22 mouse cellular contexts compared by ENCODE assay signal in the genomic region with DNA sequence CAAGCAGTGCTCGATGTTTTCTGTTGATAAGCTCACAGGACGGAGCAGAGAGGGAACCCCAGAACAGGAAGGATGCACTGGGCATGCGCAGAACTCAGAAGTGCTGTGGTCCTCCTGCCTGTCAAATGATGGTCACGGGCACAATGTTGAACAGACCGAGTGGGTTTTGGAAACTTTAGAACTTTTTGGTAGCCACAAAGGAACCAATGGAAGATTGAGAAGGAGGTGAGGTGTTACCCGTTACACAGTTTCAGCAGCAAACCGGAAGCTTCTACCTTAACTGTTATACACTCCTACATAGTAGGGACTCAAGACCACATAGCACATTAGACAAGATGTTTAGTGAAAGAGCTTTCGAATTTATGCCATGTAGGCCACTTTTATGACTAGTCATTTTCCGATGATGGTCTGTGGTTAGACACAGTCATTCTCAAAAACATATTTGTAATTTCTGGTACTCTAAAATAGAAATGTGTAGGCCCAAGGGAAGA. TPM values are rescaled to one million over a fixed set of nuclear protein-coding genes. Genes with fewer than 3 reads are reported as not detected.
DNase-seq lines count a peak whose midpoint lies in the region; ATAC-seq and TF ChIP-seq lines count a peak whose summit lies in the region.
"Had no signal": no experiment of that assay in that cellular context is flagged by ENCODE, and none has a peak within 500 bp of the region (broad histone marks: within the 10 kb centered on the region; RNA-seq: fewer than 3 reads in every experiment).

No protein-coding gene starts in this region.

- peaks cover 6% of the 10 kb centered on the region for H3K9me3 ChIP-seq in CH12.LX (replicated peaks; ENCODE audit: low read length)
- H3K9me3 ChIP-seq in forebrain, embryonic 15.5 days: no peaks in the 10 kb centered on the region
- no peaks in the 10 kb centered on the region for H3K9me3 ChIP-seq in hindbrain, embryonic 13.5 days
- H3K9me3 ChIP-seq: hindbrain, embryonic 12.5 days; liver, embryonic 12.5 days; neural tube, embryonic 12.5 days had no signal

- in situ Hi-C loops in CH12.LX (cut with MboI; ENCODE audit: low pct_ligation_motif_present, low pct_unique_long_range_greater_than_20kb, low sequenced_read_pairs): no loop called here

- H3K4me2 ChIP-seq in CH12.LX (ENCODE audit: insufficient read depth, low read depth, poor library complexity, severe bottlenecking): peak overlapping the region; percentile 34; the same call in 1 of the 2 replicates
- H3K4me2 ChIP-seq in forebrain, embryonic 15.5 days (replicated peaks): no peak overlapping the region
- no peak overlapping the region for H3K4me2 ChIP-seq in hindbrain, embryonic 13.5 days
- H3K4me2 ChIP-seq: hindbrain, embryonic 12.5 days; liver, embryonic 12.5 days; lung, embryonic 14.5 days; neural tube, embryonic 12.5 days had no signal

- H3K27me3 ChIP-seq in spleen, adult 2 months (ENCODE audit: control insufficient read depth, insufficient read depth, low read length): no peaks in the 10 kb centered on the region
- no peaks in the 10 kb centered on the region for H3K27me3 ChIP-seq in CH12.LX (replicated peaks)
- H3K27me3 ChIP-seq in forebrain, embryonic 15.5 days: no peaks in the 10 kb centered on the region
- no peaks in the 10 kb centered on the region for H3K27me3 ChIP-seq in hindbrain, embryonic 13.5 days
- H3K27me3 ChIP-seq: hindbrain, embryonic 12.5 days; liver, embryonic 12.5 days; neural tube, embryonic 12.5 days had no signal

- TF ChIP-seq POLR2A in spleen, adult 2 months (IDR thresholded peaks at IDR 0.05; ENCODE audit: low read depth, low read length): no peak
- TF ChIP-seq POLR2A in CH12.LX (IDR thresholded peaks at IDR 0.05; ENCODE audit: low read depth, low read length): no peak

- no peak overlapping the region for H3K9ac ChIP-seq in CH12.LX (ENCODE audit: insufficient read depth, low read depth)
- no peak overlapping the region for H3K9ac ChIP-seq in forebrain, embryonic 15.5 days (replicated peaks)
- H3K9ac ChIP-seq in hindbrain, embryonic 13.5 days: no peak overlapping the region
- H3K9ac ChIP-seq: hindbrain, embryonic 12.5 days; liver, embryonic 12.5 days; lung, embryonic 14.5 days; neural tube, embryonic 12.5 days had no signal

- no peak overlapping the region for H3K4me3 ChIP-seq in spleen, adult 2 months (ENCODE audit: extremely low read depth, insufficient read depth, insufficient read length)
- H3K4me3 ChIP-seq in CH12.LX (replicated peaks in 1 of 3; ENCODE audit: low read depth in 2 of 3, low read length in 2 of 3, poor library complexity in 1 of 3): no peak overlapping the region
- H3K4me3 ChIP-seq in forebrain, embryonic 15.5 days: no peak overlapping the region
- no peak overlapping the region for H3K4me3 ChIP-seq in hindbrain, embryonic 13.5 days
- H3K4me3 ChIP-seq: heart, adult 2 months; hindbrain, embryonic 12.5 days; left cerebral cortex, adult 2 months; liver, embryonic 12.5 days; neural tube, embryonic 12.5 days had no signal

- 27% methylated on average over 9 of the region's 9 CpGs for WGBS in spleen, adult 2 months
- WGBS in forebrain, embryonic 15.5 days: 95% methylated on average over 9 of the region's 9 CpGs
- WGBS in hindbrain, embryonic 13.5 days: 93% methylated on average over 9 of the region's 9 CpGs

- peak; percentile 93 for TF ChIP-seq EP300 in CH12.LX (IDR thresholded peaks at IDR 0.05; ENCODE audit: low read length)

- no peak overlapping the region for H3K27ac ChIP-seq in spleen, adult 2 months (ENCODE audit: insufficient read depth, low read length)
- H3K27ac ChIP-seq in CH12.LX (ENCODE audit: insufficient read depth, low read depth): 0 out of 2 replicates have a peak overlapping the region, but pooled peaks have one; percentile 2
- H3K27ac ChIP-seq in forebrain, embryonic 15.5 days (replicated peaks): no peak overlapping the region
- H3K27ac ChIP-seq in hindbrain, embryonic 13.5 days: no peak overlapping the region
- H3K27ac ChIP-seq: heart, adult 2 months; hindbrain, embryonic 12.5 days; kidney, postnatal 0 days; left cerebral cortex, adult 2 months; liver, embryonic 12.5 days; neural tube, embryonic 12.5 days had no signal

- TF ChIP-seq RAD21 in CH12.LX (IDR thresholded peaks at IDR 0.05; ENCODE audit: low read depth, low read length): no peak

- no peaks in the 10 kb centered on the region for H3K79me2 ChIP-seq in CH12.LX (replicated peaks; ENCODE audit: control insufficient read depth, extremely low read depth, insufficient read depth, poor library complexity, severe bottlenecking)

- dilution Hi-C loops in CH12.LX (cut with MboI; ENCODE audit: extremely low pct_ligation_motif_present, extremely low pct_unique_long_range_greater_than_20kb, low sequenced_read_pairs): no loop called here

- peak; percentile 93 for ATAC-seq in inflammation-experienced regulatory T-cells, adult 6 months
- ATAC-seq in forebrain, embryonic 15.5 days (replicated peaks): no peak
- ATAC-seq in hindbrain, embryonic 13.5 days (ENCODE audit: low FRiP score): no peak
- ATAC-seq: intestine, embryonic 16.5 days; liver, embryonic 12.5 days; midbrain, embryonic 16.5 days had no signal

- no peaks in the 10 kb centered on the region for H3K36me3 ChIP-seq in spleen, adult 2 months (ENCODE audit: control insufficient read depth, insufficient read depth, low read length)
- no peaks in the 10 kb centered on the region for H3K36me3 ChIP-seq in CH12.LX (replicated peaks in 1 of 2; ENCODE audit: control insufficient read depth in 1 of 2, insufficient read depth in 1 of 2, low read length in 1 of 2)
- no peaks in the 10 kb centered on the region for H3K36me3 ChIP-seq in forebrain, embryonic 15.5 days
- no peaks in the 10 kb centered on the region for H3K36me3 ChIP-seq in hindbrain, embryonic 13.5 days
- H3K36me3 ChIP-seq: hindbrain, embryonic 12.5 days; liver, embryonic 12.5 days; neural tube, embryonic 12.5 days had no signal

- no peak for TF ChIP-seq CTCF in spleen, adult 2 months (IDR thresholded peaks at IDR 0.05; ENCODE audit: extremely low read depth, insufficient read depth, insufficient read length, insufficient replicate concordance)
- no peak for TF ChIP-seq CTCF in CH12.LX (conservative IDR thresholded peaks at IDR 0.05 in 1 of 2, IDR thresholded peaks at IDR 0.05 in 1 of 2; ENCODE audit: low read depth in 2 of 2, low read length in 2 of 2)

- no peaks in the 10 kb centered on the region for H3K4me1 ChIP-seq in spleen, adult 2 months (ENCODE audit: control insufficient read depth, insufficient read depth, insufficient read length)
- peaks cover 4 to 8% of the 10 kb centered on the region in 2 experiments; a peak in 1 of 4 replicates for H3K4me1 ChIP-seq in CH12.LX (ENCODE audit: control insufficient read depth in 1 of 2, insufficient read depth in 2 of 2)
- H3K4me1 ChIP-seq in forebrain, embryonic 15.5 days: no peaks in the 10 kb centered on the region
- no peaks in the 10 kb centered on the region for H3K4me1 ChIP-seq in hindbrain, embryonic 13.5 days (replicated peaks)
- H3K4me1 ChIP-seq: hindbrain, embryonic 12.5 days; liver, embryonic 12.5 days; neural tube, embryonic 12.5 days had no signal

- peak; percentile 18 to 27 for DNase-seq in spleen, adult 2 months (ENCODE audit: low read depth in 1 of 2, low spot score in 2 of 2)
- no peak for DNase-seq in spleen, adult 12 weeks (ENCODE audit: low spot score)
- DNase-seq in CH12.LX (ENCODE audit: extremely low read depth): peak; percentile 76
- peak; percentile 15 for DNase-seq in testis, postnatal 14 days (ENCODE audit: low spot score)
- no peak for DNase-seq in retina, embryonic 14.5 days (ENCODE audit: low spot score)
- DNase-seq: adrenal gland, adult 2 months; cerebellum, postnatal 14 days; heart, adult 2 months; lung, embryonic 14.5 days; right cerebral cortex, postnatal 14 days had no signal

TF ChIP-seq in CH12.LX, 34 proteins besides CTCF, POLR2A, EP300 and RAD21 (continues in another document):
- TF ChIP-seq ZC3H11A (IDR thresholded peaks at IDR 0.05; ENCODE audit: low read depth, low read length) (no peak), MAX (IDR thresholded peaks at IDR 0.05; ENCODE audit: low read length) (peak; percentile 37; the same call in 1 of the 2 replicates), ELF1 (IDR thresholded peaks at IDR 0.05; ENCODE audit: low read depth, low read length) (peak; percentile 67), ZNF384 (IDR thresholded peaks at IDR 0.05; ENCODE audit: low read depth, low read length) (peak; percentile 44; the same call in 1 of the 2 replicates), ETS1 (conservative IDR thresholded peaks at IDR 0.05; ENCODE audit: low read depth, low read length) (peak; percentile 75), MAFK (IDR thresholded peaks at IDR 0.05; ENCODE audit: insufficient replicate concordance, low read length) (peak; percentile 83), HCFC1 (IDR thresholded peaks at IDR 0.05; ENCODE audit: low read depth, low read length) (peak; percentile 42; the same call in 1 of the 2 replicates), ZKSCAN1 (IDR thresholded peaks at IDR 0.05; ENCODE audit: borderline replicate concordance, low read depth, low read length) (peak; percentile 61; the same call in 1 of the 2 replicates), PAX5 (IDR thresholded peaks at IDR 0.05; ENCODE audit: low read length) (no peak), MYC (IDR thresholded peaks at IDR 0.05; ENCODE audit: low read depth, low read length) (no peak), TBP (conservative IDR thresholded peaks at IDR 0.05; ENCODE audit: low read depth, low read length) (0 out of 2 replicates have a peak, but pooled peaks have one; percentile 41), NRF1 (IDR thresholded peaks at IDR 0.05; ENCODE audit: low read depth, low read length) (peak; percentile 87), JUN (IDR thresholded peaks at IDR 0.05; ENCODE audit: insufficient read depth, low read depth, low read length) (peak; percentile 86), MEF2A (IDR thresholded peaks at IDR 0.05; ENCODE audit: borderline replicate concordance, low read depth, low read length) (peak; percentile 95), SIN3A (IDR thresholded peaks at IDR 0.05; ENCODE audit: low read length) (no peak), GABPA (IDR thresholded peaks at IDR 0.05; ENCODE audit: insufficient replicate concordance, low read depth, low read length) (no peak), JUND (conservative IDR thresholded peaks at IDR 0.05; ENCODE audit: low read depth, low read length) (peak; percentile 93), POLR2AphosphoS2 (IDR thresholded peaks at IDR 0.05; ENCODE audit: low read depth, low read length) (no peak), UBTF (IDR thresholded peaks at IDR 0.05; ENCODE audit: low read depth, low read length) (no peak)

RNA-seq across cellular contexts. Expression of gene Rgs8, which starts 35.4 kb away (rescaled TPM):
- polyA plus RNA-seq in spleen, adult 2 months (2012; rRNA removed): 0.02 TPM in 2 replicates
- total RNA-seq in CH12.LX (2012; rRNA removed) (not detected in 2 replicates), CH12.LX (2014; rRNA removed) (not detected in 2 replicates)
- polyA plus RNA-seq in CH12.LX (2012; ENCODE audit: insufficient read length, low read depth): 0.03 TPM in 1 of 2 replicates, not detected in the other
- under 1 TPM; 0.35 to 0.68 (median 0.36) TPM for polyA plus RNA-seq in inflammation-experienced regulatory T-cells, adult 6 months (2017; shearing (Covaris generic))
- polyA plus RNA-seq in forebrain, embryonic 15.5 days (2015; fragmentation: Nextera tagmentation; extraction: Ambion mirVana): 19.2 and 19.7 TPM in 2 replicates
- 24.4 and 26.4 TPM in 2 replicates for polyA plus RNA-seq in hindbrain, embryonic 13.5 days (2015; fragmentation: Nextera tagmentation; extraction: Ambion mirVana)
- total RNA-seq: gastrocnemius, adult 8-10 months; heart, adult 2 months; megakaryocyte-erythroid progenitor cell, adult 5-6 weeks had no signal

Comparison
In these comparisons a context has a peak if more than half of its experiments do, and no peak if none do; other contexts are left out.
1. DNase-seq: peak in spleen, adult 2 months (2 of 2), CH12.LX (single experiment) and testis, postnatal 14 days (single experiment); none in spleen, adult 12 weeks (single experiment) and retina, embryonic 14.5 days (single experiment).
2. RNA of gene Rgs8, which starts 35.4 kb away (polyA plus RNA-seq): 24.4 to 26.4 TPM in hindbrain, embryonic 13.5 days and 19.2 to 19.7 TPM in forebrain, embryonic 15.5 days; 0.35 to 0.68 TPM in inflammation-experienced regulatory T-cells, adult 6 months, 0.03 TPM in CH12.LX and 0.02 TPM in spleen, adult 2 months; every median in the first group is over 10 times any median in the second.